Mouse (Mus musculus) heart, adult 2 months (tissue): Measurements from ENCODE around the gene Cdc37. TPM values are rescaled to one million over a fixed set of nuclear protein-coding genes. Genes with fewer than 3 reads are reported as not detected.

Experiments used
- DNase-seq, 2 experiments: peaks; one replicate each; pipeline ENCODE4 v3.0.0; 2021
- H3K27ac ChIP-seq: fragments of 200-600 bp; 2 replicates; pipeline ENCODE4 v1.8.1; 2022
- H3K27me3 ChIP-seq: fragments of 200-500 bp; 2 replicates; pipeline ENCODE4 v1.6.1; 2012; ENCODE audit warnings: mild to moderate bottlenecking, low read length, inconsistent platforms, mixed read lengths; ENCODE audit not compliant: control insufficient read depth, insufficient read depth
- H3K36me3 ChIP-seq: fragments of 200-500 bp; 2 replicates; pipeline ENCODE4 v1.6.1; 2012; ENCODE audit warnings: low read length, inconsistent platforms; ENCODE audit not compliant: control insufficient read depth, insufficient read depth
- H3K4me1 ChIP-seq: fragments of 200-500 bp; 2 replicates; pipeline ENCODE4 v1.6.1; 2011; ENCODE audit warnings: low read length; ENCODE audit not compliant: control insufficient read depth, insufficient read depth
- H3K4me3 ChIP-seq: fragments of 200-600 bp; 2 replicates; pipeline ENCODE4 v1.8.1; 2022
- H3K79me2 ChIP-seq: fragments of 200-500 bp; replicated peaks from 2 replicates; pipeline ENCODE4 v1.6.1; 2012; ENCODE audit warnings: mild to moderate bottlenecking, inconsistent platforms, low read length, moderate library complexity, mixed read lengths; ENCODE audit not compliant: control insufficient read depth, insufficient read depth
- H3K9ac ChIP-seq: fragments of 200-500 bp; 2 replicates; pipeline ENCODE4 v1.6.1; 2012; ENCODE audit warnings: low read depth, mild to moderate bottlenecking, control low read depth, inconsistent platforms, low read length, mixed read lengths
- CTCF ChIP-seq: fragments of 200-600 bp; IDR thresholded peaks from 2 replicates; pipeline ENCODE4 v1.8.1; 2022; ENCODE audit warnings: antibody characterized with exemption, mild to moderate bottlenecking, moderate library complexity
- EP300 ChIP-seq: fragments of 200-500 bp; IDR thresholded peaks from 2 replicates; pipeline ENCODE4 v1.6.1; 2011; ENCODE audit warnings: low read depth, low read length, control low read depth; ENCODE audit not compliant: insufficient read depth
- POLR2A ChIP-seq: fragments of 200-500 bp; IDR thresholded peaks from 2 replicates; pipeline ENCODE4 v1.6.1; 2011; ENCODE audit warnings: mild to moderate bottlenecking, low read depth, low read length, control low read depth; ENCODE audit not compliant: insufficient read depth
- WGBS: fragments of 180-500 bp; shearing (Covaris S2); methylation state at CpG from one replicate; pipeline ENCODE4 v1.1.7; 2018; 5-methylcytosine and 5-hydroxymethylcytosine counted together
- intact Hi-C: fragments of 180-260 bp; cut with DNase I; formaldehyde crosslinking; loops from one replicate; pipeline ENCODE4 v1.15.1; 2025
- polyA plus RNA-seq: library from polyadenylated mRNA; depleted of rRNA; stranded (reverse); fragments of >200 nt; gene quantifications from 2 replicates; pipeline ENCODE4 v1.2.3, GENCODE M21; 2012
- total RNA-seq, 2 experiments: library from RNA; stranded (reverse); gene quantifications; 2 replicates each; pipeline ENCODE4 v1.2.3; 2021

Cdc37 gene
- total and polyA plus RNA-seq, 3 experiments: 62.3 to 162 (median 150) TPM

DNA sequence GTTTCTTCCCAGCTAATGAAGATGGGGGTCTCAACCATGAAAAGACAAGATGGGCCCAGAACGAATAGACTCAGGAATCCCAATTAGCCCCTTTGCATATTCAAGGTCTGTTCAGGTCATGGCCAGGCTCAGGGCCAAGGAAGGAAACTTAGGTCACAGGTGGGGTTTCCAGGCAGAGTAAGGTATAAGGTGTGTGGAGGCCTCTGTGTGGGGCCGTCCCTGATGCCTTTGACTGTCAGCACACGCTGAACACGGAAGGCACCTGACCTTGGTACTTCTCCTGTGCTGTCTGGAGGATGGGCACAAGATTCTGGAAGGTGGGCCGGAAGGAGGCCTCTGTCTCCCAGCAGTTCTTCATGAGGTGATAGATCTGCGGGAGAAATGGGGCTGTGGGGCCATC is 45.0 kb downstream of the Cdc37 start:
- Histone ChIP-seq H3K36me3 (no peaks in the 10 kb centered on the region), H3K27ac (no peak overlapping the region), H3K27me3 (no peaks in the 10 kb centered on the region), H3K4me1 (no peaks in the 10 kb centered on the region), H3K4me3 (no peak overlapping the region), H3K79me2 (no peaks in the 10 kb centered on the region), H3K9ac (no peak overlapping the region)
- intact Hi-C loops: no loop called here
- WGBS: 90% methylated on average over 6 of the region's 6 CpGs
- TF ChIP-seq POLR2A: no peak
- no peak for TF ChIP-seq CTCF
- no peak for TF ChIP-seq EP300
- DNase-seq: no peak

GRCm38 (mm10) chr9:21102076-21102475 is 47.7 kb downstream of the Cdc37 start:
- TF ChIP-seq EP300 (no peak), POLR2A (no peak), CTCF (no peak)
- Histone ChIP-seq H3K27me3 (no peaks in the 10 kb centered on the region), H3K36me3 (no peaks in the 10 kb centered on the region), H3K9ac (no peak overlapping the region), H3K79me2 (no peaks in the 10 kb centered on the region), H3K27ac (no peak overlapping the region), H3K4me1 (peaks cover 2% of the 10 kb centered on the region; the same call in 1 of the 2 replicates), H3K4me3 (no peak overlapping the region)
- no peak for DNase-seq
- 92% methylated on average over 2 of the region's 2 CpGs for WGBS
- intact Hi-C loops: no loop called here

DNA sequence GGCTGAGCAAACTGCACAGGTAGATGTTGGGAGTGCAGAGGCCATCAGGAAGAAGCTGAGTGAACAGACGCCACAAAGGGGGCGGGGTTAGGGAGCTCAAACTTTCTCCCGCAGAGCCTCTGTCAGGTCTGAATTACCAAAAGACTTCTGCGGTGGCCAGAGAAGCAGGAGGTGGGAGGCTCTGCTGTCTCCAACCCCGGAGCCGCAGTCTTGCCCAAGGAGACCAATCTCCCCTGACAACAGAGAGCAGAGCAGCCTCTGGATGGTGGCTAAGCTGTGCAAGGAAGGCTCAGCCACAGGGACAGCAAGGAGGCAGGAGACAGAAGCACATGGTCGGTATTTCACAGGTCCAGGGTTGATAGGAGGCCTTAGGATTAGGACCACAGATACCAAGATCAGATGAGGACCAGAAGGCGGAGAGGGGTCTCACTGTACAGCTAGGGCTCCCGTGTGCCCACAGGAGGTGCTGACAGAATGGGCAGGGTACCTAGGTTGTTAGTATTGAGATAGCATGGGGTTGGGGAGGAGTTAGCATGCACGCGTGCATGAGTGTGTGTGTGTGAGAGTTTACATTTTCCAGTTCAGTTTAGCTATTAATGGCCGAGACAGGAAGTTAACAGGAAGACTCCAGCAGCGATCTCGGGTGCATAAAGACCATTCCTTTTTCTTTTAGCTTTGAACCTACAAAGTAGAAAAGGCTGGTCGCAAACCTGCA is 49.2 kb downstream of the Cdc37 start:
- Histone ChIP-seq H3K9ac (no peak overlapping the region), H3K27me3 (no peaks in the 10 kb centered on the region), H3K27ac (no peak overlapping the region), H3K4me3 (no peak overlapping the region), H3K79me2 (no peaks in the 10 kb centered on the region), H3K36me3 (no peaks in the 10 kb centered on the region), H3K4me1 (peaks cover 2% of the 10 kb centered on the region; the same call in 1 of the 2 replicates)
- no peak for DNase-seq
- intact Hi-C loops: no loop called here
- TF ChIP-seq EP300 (no peak), POLR2A (no peak), CTCF (no peak)
- WGBS: 34% methylated on average over 15 of the region's 15 CpGs

DNA sequence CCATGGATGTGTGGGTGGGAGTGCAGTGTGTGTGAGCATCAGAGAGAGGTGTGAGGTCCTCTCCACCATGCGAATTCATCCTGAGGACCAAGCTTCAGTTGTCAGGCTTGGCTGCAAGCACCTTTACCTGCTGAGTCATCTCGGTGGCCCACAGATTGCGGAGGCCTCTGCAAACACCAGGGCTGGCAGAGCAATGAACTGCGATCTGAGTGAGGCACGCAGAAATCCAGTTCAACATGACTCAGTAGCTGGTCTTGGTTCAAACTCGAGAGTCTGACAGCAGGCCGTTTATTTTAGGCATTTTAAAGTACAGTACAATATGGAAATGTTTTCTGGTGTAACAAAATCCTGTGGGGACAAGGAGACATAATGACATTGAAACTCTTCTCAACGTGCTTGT is 52.0 kb downstream of the Cdc37 start:
- TF ChIP-seq CTCF (no peak), EP300 (no peak), POLR2A (no peak)
- intact Hi-C loops: no loop called here
- no peak overlapping the region for H3K9ac ChIP-seq
- H3K27me3 ChIP-seq: no peaks in the 10 kb centered on the region
- no peak overlapping the region for H3K4me3 ChIP-seq
- H3K4me1 ChIP-seq: peaks cover 2% of the 10 kb centered on the region; the same call in 1 of the 2 replicates
- no peaks in the 10 kb centered on the region for H3K79me2 ChIP-seq
- no peak for DNase-seq
- H3K27ac ChIP-seq: no peak overlapping the region
- WGBS: 56% methylated on average over 8 of the region's 8 CpGs
- H3K36me3 ChIP-seq: no peaks in the 10 kb centered on the region

GRCm38 (mm10) chr9:21095958-21096357 is 53.8 kb downstream of the Cdc37 start:
- DNase-seq: no peak
- Histone ChIP-seq H3K9ac (no peak overlapping the region), H3K36me3 (no peaks in the 10 kb centered on the region), H3K79me2 (no peaks in the 10 kb centered on the region), H3K27me3 (no peaks in the 10 kb centered on the region), H3K4me3 (no peak overlapping the region), H3K4me1 (peaks cover 4% of the 10 kb centered on the region), H3K27ac (no peak overlapping the region)
- 90% methylated on average over 4 of the region's 4 CpGs for WGBS
- TF ChIP-seq CTCF: no peak
- no peak for TF ChIP-seq EP300
- no peak for TF ChIP-seq POLR2A
- intact Hi-C loops: no loop called here

- no peak for TF ChIP-seq EP300
- no peak for TF ChIP-seq POLR2A
- no peak for TF ChIP-seq CTCF
Measured at GRCm38 (mm10) chr9:21093423-21093822, 56.4 kb downstream of the Cdc37 start.

More at GRCm38 (mm10) chr9:21093423-21093822, 56.4 kb downstream of the Cdc37 start:
- intact Hi-C loops: loop anchor here (2.0 to 5.0 kb wide), 2 partner anchors 39 to 61 kb away; partner anchors contain the start of gene Icam5
- Histone ChIP-seq H3K79me2 (peaks cover 3% of the 10 kb centered on the region; the same call in 1 of the 2 replicates), H3K9ac (no peak overlapping the region), H3K4me3 (no peak overlapping the region), H3K27ac (no peak overlapping the region), H3K36me3 (no peaks in the 10 kb centered on the region), H3K27me3 (no peaks in the 10 kb centered on the region), H3K4me1 (peaks cover 9% of the 10 kb centered on the region)
- WGBS: 93% methylated on average over 9 of the region's 9 CpGs
- no peak for DNase-seq
